Mouse (Mus musculus) liver, embryonic 14.5 days (tissue): ENCODE results near the gene Mrps12.

Source experiments
- CTCF ChIP-seq: IDR thresholded peaks from 2 replicates; pipeline ENCODE4 v1.5.1; 2016; ENCODE audit warnings: antibody characterized with exemption, low read depth, control low read depth
- EP300 ChIP-seq: IDR thresholded peaks from 2 replicates; pipeline ENCODE4 v1.6.1; 2016; ENCODE audit warnings: antibody characterized with exemption, low read depth

- TF ChIP-seq CTCF = no peak
- TF ChIP-seq EP300 = no peak
Measured at GRCm38 (mm10) chr7:28789235-28789634, 47.6 kb upstream of the Mrps12 start.
